Mouse (Mus musculus): ENCODE results near the gene Gm20937. TPM values are rescaled to one million over a fixed set of nuclear protein-coding genes. Genes with fewer than 3 reads are reported as not detected.
"Not testable (repeated sequence)": the region's sequence is repeated elsewhere in the genome, so short reads cannot be mapped to it uniquely, and the experiment has no call there.

The Gm20937 gene
- polyA plus RNA-seq (2016; fragmentation: Nextera tagmentation; extraction: Ambion mirVana): not detected in 2 replicates

GRCm38 (mm10) chrY:68294798-68295197, at the start of gene Gm20937:
Gene Gm20937 (minus strand): TSS chrY:68294898.
- H3K27ac ChIP-seq; ATAC-seq (ENCODE audit: low FRiP score, low read depth); H3K4me2 ChIP-seq (replicated peaks); H3K4me3 ChIP-seq; H3K9ac ChIP-seq; H3K36me3 ChIP-seq; H3K9me3 ChIP-seq; H3K4me1 ChIP-seq; H3K27me3 ChIP-seq (replicated peaks): not testable (repeated sequence)
- WGBS: no CpG with 5 or more reads among the region's 6 CpGs

Other genes with a start within 250 kb of the Gm20937 start
- gene Gm20816, start 243.1 kb upstream of the Gm20937 start, polyA plus RNA-seq (2016; fragmentation: Nextera tagmentation; extraction: Ambion mirVana): not detected in 2 replicates